Mouse (Mus musculus) testis, adult 2 months (tissue): ENCODE data around the gene Kif12.

ENCODE experiments used
- CTCF ChIP-seq: fragments of 200-500 bp; IDR thresholded peaks from 2 replicates; pipeline ENCODE4 v1.5.1; 2012; ENCODE audit warnings: low read depth, mild to moderate bottlenecking, inconsistent platforms, low read length, moderate library complexity; ENCODE audit not compliant: control insufficient read depth, insufficient read depth, insufficient replicate concordance
- POLR2A ChIP-seq: fragments of 200-500 bp; IDR thresholded peaks from 2 replicates; pipeline ENCODE4 v1.6.1; 2012; ENCODE audit warnings: low read depth, mild to moderate bottlenecking, inconsistent platforms, low read length, moderate library complexity; ENCODE audit not compliant: control insufficient read depth

DNA sequence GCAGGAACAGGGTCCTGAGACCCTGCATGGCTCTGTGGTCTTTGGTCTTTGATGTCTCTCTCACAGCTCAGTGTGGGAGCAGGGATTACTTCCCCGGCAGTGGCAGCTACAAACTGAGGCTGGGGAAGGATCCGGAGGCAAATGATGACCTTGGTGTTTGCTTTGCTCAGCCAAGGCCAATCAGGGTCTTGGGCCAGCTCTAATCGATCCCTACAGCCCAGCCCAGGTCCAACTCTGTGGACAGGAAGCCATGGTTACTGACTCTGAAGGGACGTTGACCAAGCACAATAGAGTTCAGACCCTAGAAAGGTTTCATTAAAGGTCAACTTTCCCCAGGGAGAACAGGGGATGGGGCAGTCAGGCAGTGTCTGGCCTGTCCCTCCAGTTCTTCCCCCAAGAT, 17.9 kb downstream of the Kif12 start:
- TF ChIP-seq CTCF, result no peak
- TF ChIP-seq POLR2A, result no peak
